Mouse (Mus musculus) heart, embryonic 14.5 days (tissue): ENCODE measurements at regions not wholly inside any gene's neighbourhood (a gene's known extent, or its start where the extent isn't known, plus 50 kb on each side); places are given as distances from the start of the nearest gene placed in this dataset.

Experiments used
- ATAC-seq: fragments of 200-750 bp; cut with Nextera tagmentation; 2 replicates; pipeline ENCODE4 v1.8.0; 2017; ENCODE audit warnings: low read depth, moderate TSS enrichment; ENCODE audit not compliant: insufficient number of reproducible peaks, insufficient read depth, low FRiP score
- H3K27ac ChIP-seq, 2 experiments: fragments of 200-500 bp in 1 of 2; fragments of 300-500 bp in 1 of 2; sonication (generic) in 1 of 2; replicated peaks in 1 of 2; 2 replicates each; pipeline ENCODE4 v1.5.1; 2012 to 2014; ENCODE audit warnings: low read depth in 2 of 2, low read length in 2 of 2, control low read depth in 1 of 2, mild to moderate bottlenecking in 1 of 2, mixed read lengths in 1 of 2; ENCODE audit not compliant: control insufficient read depth in 1 of 2, insufficient read depth in 1 of 2
- H3K27me3 ChIP-seq: fragments of 300-500 bp; sonication (generic); 2 replicates; pipeline ENCODE4 v1.6.1; 2014; ENCODE audit warnings: mild to moderate bottlenecking, low read length, control low read depth; ENCODE audit not compliant: control insufficient read depth, insufficient read depth
- H3K36me3 ChIP-seq: fragments of 300-500 bp; sonication (generic); 2 replicates; pipeline ENCODE4 v1.6.1; 2014; ENCODE audit warnings: mild to moderate bottlenecking, control low read depth, low read length, mixed read lengths; ENCODE audit not compliant: control insufficient read depth, insufficient read depth
- H3K4me1 ChIP-seq, 2 experiments: fragments of 200-500 bp in 1 of 2; fragments of 300-500 bp in 1 of 2; sonication (generic) in 1 of 2; 2 replicates each; pipeline ENCODE4 v1.6.1; 2012 to 2014; ENCODE audit warnings: low read length in 2 of 2, control low read depth in 1 of 2, mixed read lengths in 1 of 2; ENCODE audit not compliant: control insufficient read depth in 2 of 2, insufficient read depth in 2 of 2
- H3K4me2 ChIP-seq: fragments of 300-500 bp; sonication (generic); 2 replicates; pipeline ENCODE4 v1.6.1; 2014; ENCODE audit warnings: mild to moderate bottlenecking, low read length
- H3K4me3 ChIP-seq, 2 experiments: fragments of 200-500 bp in 1 of 2; fragments of 300-500 bp in 1 of 2; sonication (generic) in 1 of 2; 2 replicates each; pipeline ENCODE4 v1.5.1; 2012 to 2014; ENCODE audit warnings: low read length in 2 of 2, mild to moderate bottlenecking in 2 of 2, control low read depth in 1 of 2, low read depth in 1 of 2, moderate library complexity in 1 of 2; ENCODE audit not compliant: control insufficient read depth in 1 of 2, insufficient read depth in 1 of 2
- H3K9ac ChIP-seq: fragments of 300-500 bp; sonication (generic); 2 replicates; pipeline ENCODE4 v1.6.1; 2014; ENCODE audit warnings: mild to moderate bottlenecking, low read length
- H3K9me3 ChIP-seq: fragments of 300-500 bp; sonication (generic); 2 replicates; pipeline ENCODE4 v1.6.1; 2016; ENCODE audit warnings: low read length, control low read depth; ENCODE audit not compliant: control insufficient read depth
- WGBS: fragments of 180-500 bp; shearing (Covaris S2); extraction: QIAGEN DNeasy Blood & Tissue Kit; methylation state at CpG from one replicate; pipeline ENCODE4 v1.1.7; 2014; 5-methylcytosine and 5-hydroxymethylcytosine counted together

DNA sequence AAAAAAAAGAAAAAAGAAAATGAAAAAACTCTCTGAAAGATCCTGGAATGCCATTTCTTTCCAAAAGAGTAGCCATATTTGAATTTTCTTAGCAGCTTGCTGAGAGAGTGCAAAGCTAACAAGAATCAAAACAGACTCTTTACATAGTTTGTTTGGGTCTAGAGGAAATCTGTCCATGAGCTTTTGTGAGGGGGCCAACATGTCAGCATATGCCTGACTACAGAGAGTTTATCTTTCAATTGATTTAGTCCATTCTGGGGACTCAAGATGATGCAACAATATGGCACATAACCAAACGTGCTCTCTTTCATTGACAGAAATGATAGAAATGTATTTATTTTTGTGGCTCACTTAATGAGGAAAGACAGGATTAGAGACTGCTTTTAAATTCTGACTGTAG is 822.8 kb upstream of the Acvr2a start:
- Histone ChIP-seq H3K36me3 (no peaks in the 10 kb centered on the region), H3K4me2 (no peak overlapping the region), H3K9me3 (no peaks in the 10 kb centered on the region), H3K9ac (no peak overlapping the region), H3K27ac (no peak overlapping the region), H3K27me3 (no peaks in the 10 kb centered on the region), H3K4me1 (no peaks in the 10 kb centered on the region), H3K4me3 (no peak overlapping the region)
- 63% methylated on average over 1 of the region's 1 CpGs for WGBS
- no peak for ATAC-seq

DNA sequence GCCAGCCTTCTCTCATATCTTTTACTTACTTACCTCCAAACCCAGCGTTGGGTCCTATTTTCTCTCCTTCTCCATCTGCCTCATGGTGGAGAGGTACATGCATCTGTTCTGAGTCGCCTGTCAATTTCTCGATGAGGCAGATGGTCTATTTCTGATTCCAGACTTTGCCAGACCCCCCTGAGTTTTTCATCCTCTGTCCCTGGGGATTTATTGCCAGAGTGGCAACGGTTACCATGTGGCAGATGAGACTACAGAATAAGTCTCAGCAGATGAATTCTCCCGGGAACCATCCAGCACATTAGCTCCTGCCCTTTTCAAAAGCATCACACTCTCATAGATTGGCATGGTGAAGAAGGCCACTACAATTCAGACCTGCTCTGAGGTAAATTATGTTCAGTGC is 819.7 kb upstream of the Acvr2a start:
- Histone ChIP-seq H3K4me1 (no peaks in the 10 kb centered on the region), H3K4me2 (no peak overlapping the region), H3K27ac (no peak overlapping the region), H3K9ac (no peak overlapping the region), H3K27me3 (no peaks in the 10 kb centered on the region), H3K9me3 (no peaks in the 10 kb centered on the region), H3K36me3 (no peaks in the 10 kb centered on the region), H3K4me3 (no peak overlapping the region)
- 86% methylated on average over 5 of the region's 5 CpGs for WGBS
- no peak for ATAC-seq

DNA sequence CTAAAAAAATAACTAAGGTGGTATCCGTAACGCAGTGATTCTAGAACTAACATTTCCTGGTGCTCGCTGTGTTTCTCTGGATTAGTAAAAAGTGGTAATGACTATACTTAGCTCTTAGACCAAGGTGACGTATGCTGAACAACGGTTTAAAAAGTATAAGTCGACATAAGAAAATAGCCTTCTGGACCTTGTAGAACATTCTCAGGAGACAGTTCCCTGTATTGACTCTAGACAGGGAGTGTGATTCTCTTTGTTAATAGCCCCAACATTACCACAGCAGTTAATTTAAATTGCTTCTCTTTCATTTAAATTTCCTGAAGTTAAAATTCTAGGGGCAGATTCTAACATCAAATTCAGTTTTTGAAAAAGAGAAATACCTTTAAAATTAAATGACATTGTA is 812.7 kb upstream of the Acvr2a start:
- Histone ChIP-seq H3K9me3 (no peaks in the 10 kb centered on the region), H3K27me3 (no peaks in the 10 kb centered on the region), H3K36me3 (no peaks in the 10 kb centered on the region), H3K4me2 (no peak overlapping the region), H3K27ac (no peak overlapping the region), H3K4me1 (peaks cover 0 to 9% of the 10 kb centered on the region in 2 experiments; a peak in 1 of 4 replicates), H3K9ac (no peak overlapping the region), H3K4me3 (no peak overlapping the region)
- no peak for ATAC-seq
- WGBS, result 90% methylated on average over 6 of the region's 6 CpGs

GRCm38 (mm10) chr2:48001800-48002507 is 812.0 kb upstream of the Acvr2a start:
- H3K4me2 ChIP-seq, result peak overlapping the region; percentile 40
- no peaks in the 10 kb centered on the region for H3K9me3 ChIP-seq
- no peak overlapping the region for H3K27ac ChIP-seq
- H3K27me3 ChIP-seq, result no peaks in the 10 kb centered on the region
- H3K4me3 ChIP-seq, result no peak overlapping the region
- H3K9ac ChIP-seq, result no peak overlapping the region
- no peaks in the 10 kb centered on the region for H3K36me3 ChIP-seq
- 36% methylated on average over 11 of the region's 11 CpGs for whole genome bisulfite sequencing
- ATAC-seq, result no peak
- peaks cover 0 to 9% of the 10 kb centered on the region in 2 experiments; a peak in 1 of 4 replicates for H3K4me1 ChIP-seq

- Histone ChIP-seq H3K27me3 (no peaks in the 10 kb centered on the region), H3K4me2 (no peak overlapping the region), H3K4me1 (no peaks in the 10 kb centered on the region), H3K9ac (no peak overlapping the region), H3K4me3 (no peak overlapping the region), H3K9me3 (no peaks in the 10 kb centered on the region), H3K36me3 (no peaks in the 10 kb centered on the region), H3K27ac (no peak overlapping the region)
- no peak for ATAC-seq
- WGBS, result 83% methylated on average over 2 of the region's 2 CpGs
These were observed 803.6 kb upstream of the Acvr2a start for GRCm38 (mm10) chr2:48010308-48010707.

- H3K27ac ChIP-seq, result no peak overlapping the region
- no peak overlapping the region for H3K9ac ChIP-seq
- no peaks in the 10 kb centered on the region for H3K36me3 ChIP-seq
- H3K4me2 ChIP-seq, result no peak overlapping the region
- H3K9me3 ChIP-seq, result no peaks in the 10 kb centered on the region
- H3K27me3 ChIP-seq, result no peaks in the 10 kb centered on the region
- ATAC-seq, result no peak
- H3K4me1 ChIP-seq, result no peaks in the 10 kb centered on the region
- WGBS, result 84% methylated on average over 7 of the region's 7 CpGs
- no peak overlapping the region for H3K4me3 ChIP-seq
These were observed 786.4 kb upstream of the Acvr2a start for GRCm38 (mm10) chr2:48027559-48027958.

GRCm38 (mm10) chr2:48061375-48061774 is 752.5 kb upstream of the Acvr2a start:
- WGBS, result 52% methylated on average over 1 of the region's 1 CpGs
- no peaks in the 10 kb centered on the region for H3K4me1 ChIP-seq
- H3K27me3 ChIP-seq, result no peaks in the 10 kb centered on the region
- no peak overlapping the region for H3K27ac ChIP-seq
- no peaks in the 10 kb centered on the region for H3K9me3 ChIP-seq
- no peak for ATAC-seq
- H3K4me3 ChIP-seq, result no peak overlapping the region
- H3K9ac ChIP-seq, result no peak overlapping the region
- no peaks in the 10 kb centered on the region for H3K36me3 ChIP-seq
- no peak overlapping the region for H3K4me2 ChIP-seq

DNA sequence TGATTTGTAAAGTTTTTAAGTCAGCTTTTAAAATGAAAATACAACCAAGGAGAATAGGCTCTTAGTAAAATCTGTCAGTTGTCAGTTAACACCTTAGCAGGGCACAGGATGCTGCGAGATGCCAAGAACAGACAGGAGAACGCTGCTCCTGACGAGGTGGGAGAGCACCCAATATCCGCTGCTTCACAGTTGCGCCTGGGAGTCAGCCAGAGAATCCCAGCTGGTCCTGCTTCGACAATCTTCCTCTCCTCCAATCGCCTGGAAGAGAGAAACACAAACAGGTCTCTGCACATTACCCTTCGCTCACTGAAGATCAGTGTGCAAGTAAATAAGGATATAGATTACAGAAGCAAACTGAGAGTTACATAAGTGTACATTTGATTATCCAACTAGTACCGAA is 750.5 kb upstream of the Acvr2a start:
- no peak overlapping the region for H3K4me2 ChIP-seq
- ATAC-seq, result no peak

More for the DNA sequence above, 750.5 kb upstream of the Acvr2a start:
- Histone ChIP-seq H3K4me1 (no peaks in the 10 kb centered on the region), H3K36me3 (no peaks in the 10 kb centered on the region), H3K4me3 (no peak overlapping the region), H3K27me3 (no peaks in the 10 kb centered on the region), H3K9ac (no peak overlapping the region), H3K27ac (no peak overlapping the region), H3K9me3 (no peaks in the 10 kb centered on the region)
- 54% methylated on average over 9 of the region's 9 CpGs for WGBS
